Mouse (Mus musculus): ENCODE measurements at regions not wholly inside any gene's neighbourhood (a gene's known extent, or its start where the extent isn't known, plus 50 kb on each side); places are given as distances from the start of the nearest gene placed in this dataset.

DNA sequence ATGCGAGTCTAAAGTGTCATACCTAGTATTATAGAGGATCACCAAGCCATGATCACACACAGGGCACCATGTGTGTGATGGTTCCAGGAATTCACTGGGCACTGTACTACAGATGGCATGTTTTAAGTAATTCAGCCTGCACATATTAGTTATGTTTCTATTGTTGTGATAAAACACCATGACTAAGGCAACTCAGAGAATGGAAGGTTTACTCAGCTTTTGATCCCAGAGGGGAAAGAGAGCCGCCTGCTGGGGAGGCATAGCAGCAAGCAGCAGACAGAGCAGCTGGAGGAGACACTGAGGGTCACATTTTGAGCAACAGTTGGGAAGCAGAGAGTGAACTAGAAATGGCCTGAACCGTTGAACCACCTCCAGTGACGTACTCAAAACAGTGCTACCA lies 88.2 kb upstream of the Ctbp2 start:
- no peak for ATAC-seq (ENCODE audit: low FRiP score, low TSS enrichment)
- 61% methylated on average over 4 of the region's 4 CpGs for WGBS
- no peaks in the 10 kb centered on the region for H3K36me3 ChIP-seq (ENCODE audit: control insufficient read depth, insufficient read depth, low read length)
- H3K9ac ChIP-seq (replicated peaks; ENCODE audit: low read length) = no peak overlapping the region
- H3K27me3 ChIP-seq (ENCODE audit: control insufficient read depth, insufficient read depth, low read length) = no peaks in the 10 kb centered on the region
- no peaks in the 10 kb centered on the region for H3K4me1 ChIP-seq (ENCODE audit: control insufficient read depth, insufficient read depth, low read length)
- DNase-seq = no peak
- no peak overlapping the region for H3K4me2 ChIP-seq (ENCODE audit: low read length)
- no peaks in the 10 kb centered on the region for H3K9me3 ChIP-seq (ENCODE audit: control insufficient read depth, low read length)
- H3K4me3 ChIP-seq (replicated peaks; ENCODE audit: low read depth, low read length) = no peak overlapping the region
- H3K27ac ChIP-seq (replicated peaks; ENCODE audit: low read depth, low read length) = no peak overlapping the region

DNA sequence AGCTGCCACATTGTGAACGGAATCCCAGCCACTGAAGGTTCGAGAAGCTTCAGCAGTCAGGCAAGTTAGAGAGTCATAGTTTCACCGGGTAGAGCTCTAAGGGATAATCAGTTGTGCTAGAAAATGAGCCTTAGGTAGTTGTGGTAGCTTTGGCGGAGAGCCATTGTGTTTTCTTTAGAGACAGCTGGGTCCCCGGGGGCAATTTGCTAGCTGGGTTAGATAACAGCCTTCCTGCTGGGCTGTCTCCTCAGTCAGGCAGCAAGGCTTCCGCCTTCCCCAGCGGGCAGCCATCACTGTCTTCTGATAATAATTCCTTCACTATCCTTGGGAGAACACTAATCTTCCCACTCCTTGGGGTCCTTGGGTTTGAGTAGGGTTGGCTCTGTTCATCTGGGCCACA lies 81.5 kb upstream of the Ctbp2 start:
- peaks cover 6% of the 10 kb centered on the region; the same call in 1 of the 2 replicates for H3K4me1 ChIP-seq (ENCODE audit: control insufficient read depth, insufficient read depth, low read length)
- H3K27me3 ChIP-seq (ENCODE audit: control insufficient read depth, insufficient read depth, low read length) = no peaks in the 10 kb centered on the region
- no peak for ATAC-seq (ENCODE audit: low FRiP score, low TSS enrichment)
- no peak overlapping the region for H3K4me2 ChIP-seq (ENCODE audit: low read length)
- H3K9ac ChIP-seq (replicated peaks; ENCODE audit: low read length) = no peak overlapping the region
- whole genome bisulfite sequencing = 12% methylated on average over 7 of the region's 7 CpGs
- no peak overlapping the region for H3K27ac ChIP-seq (replicated peaks; ENCODE audit: low read depth, low read length)
- no peaks in the 10 kb centered on the region for H3K36me3 ChIP-seq (ENCODE audit: control insufficient read depth, insufficient read depth, low read length)
- no peak overlapping the region for H3K4me3 ChIP-seq (replicated peaks; ENCODE audit: low read depth, low read length)
- DNase-seq = peak; percentile 45
- H3K9me3 ChIP-seq (ENCODE audit: control insufficient read depth, low read length) = no peaks in the 10 kb centered on the region

DNA sequence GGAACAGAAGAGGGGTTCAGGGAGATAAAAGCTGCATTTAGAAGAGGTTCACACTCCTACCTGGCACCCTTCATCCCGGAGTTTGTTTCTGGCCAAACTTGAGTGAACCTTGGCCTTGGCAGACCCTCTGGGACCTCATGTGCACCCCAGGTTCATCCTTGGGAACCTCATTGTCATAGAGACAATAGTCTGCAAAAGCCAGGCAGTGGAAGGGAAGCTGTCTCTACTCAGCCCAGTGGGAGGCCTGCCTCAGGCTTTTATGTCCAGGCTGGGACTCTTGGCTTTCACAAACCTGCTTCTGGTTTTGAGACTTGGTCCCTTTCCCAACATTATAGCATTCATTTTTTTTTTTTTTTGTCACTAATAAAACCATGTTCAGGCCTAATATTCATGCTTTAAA lies 80.3 kb upstream of the Ctbp2 start:
- Histone ChIP-seq H3K27ac (replicated peaks; ENCODE audit: low read depth, low read length) (no peak overlapping the region), H3K36me3 (ENCODE audit: control insufficient read depth, insufficient read depth, low read length) (no peaks in the 10 kb centered on the region), H3K4me2 (ENCODE audit: low read length) (no peak overlapping the region), H3K27me3 (ENCODE audit: control insufficient read depth, insufficient read depth, low read length) (no peaks in the 10 kb centered on the region), H3K4me1 (ENCODE audit: control insufficient read depth, insufficient read depth, low read length) (peaks cover 6% of the 10 kb centered on the region; the same call in 1 of the 2 replicates), H3K9me3 (ENCODE audit: control insufficient read depth, low read length) (no peaks in the 10 kb centered on the region), H3K4me3 (replicated peaks; ENCODE audit: low read depth, low read length) (no peak overlapping the region), H3K9ac (replicated peaks; ENCODE audit: low read length) (no peak overlapping the region)
- WGBS = 39% methylated on average over 1 of the region's 1 CpGs
- ATAC-seq (ENCODE audit: low FRiP score, low TSS enrichment) (no peak), DNase-seq (no peak)

DNA sequence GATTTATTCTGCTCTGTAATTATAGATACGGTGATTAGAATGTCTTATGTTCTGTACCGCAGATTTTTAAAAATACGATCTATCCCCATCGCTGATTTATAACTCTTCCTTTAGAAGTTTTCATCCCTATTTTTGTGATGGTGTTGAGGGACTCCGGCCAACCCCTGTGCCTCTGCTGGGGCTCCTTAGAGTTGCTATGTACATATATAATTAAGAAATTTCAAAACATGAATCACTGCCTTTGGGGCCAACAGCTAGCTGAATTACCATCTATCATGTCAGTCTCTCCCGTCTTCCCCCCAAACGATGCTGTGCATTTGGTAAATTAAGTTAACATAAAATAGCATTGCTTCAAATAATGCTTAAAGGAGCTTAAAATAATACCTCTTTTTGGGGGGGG lies 79.8 kb upstream of the Ctbp2 start:
- WGBS = 81% methylated on average over 7 of the region's 7 CpGs
- no peak overlapping the region for H3K27ac ChIP-seq (replicated peaks; ENCODE audit: low read depth, low read length)
- no peaks in the 10 kb centered on the region for H3K9me3 ChIP-seq (ENCODE audit: control insufficient read depth, low read length)
- DNase-seq = no peak
- no peak for ATAC-seq (ENCODE audit: low FRiP score, low TSS enrichment)
- H3K4me2 ChIP-seq (ENCODE audit: low read length) = no peak overlapping the region
- no peaks in the 10 kb centered on the region for H3K27me3 ChIP-seq (ENCODE audit: control insufficient read depth, insufficient read depth, low read length)
- peaks cover 6% of the 10 kb centered on the region; the same call in 1 of the 2 replicates for H3K4me1 ChIP-seq (ENCODE audit: control insufficient read depth, insufficient read depth, low read length)
- no peaks in the 10 kb centered on the region for H3K36me3 ChIP-seq (ENCODE audit: control insufficient read depth, insufficient read depth, low read length)
- H3K9ac ChIP-seq (replicated peaks; ENCODE audit: low read length) = no peak overlapping the region
- H3K4me3 ChIP-seq (replicated peaks; ENCODE audit: low read depth, low read length) = no peak overlapping the region

DNA sequence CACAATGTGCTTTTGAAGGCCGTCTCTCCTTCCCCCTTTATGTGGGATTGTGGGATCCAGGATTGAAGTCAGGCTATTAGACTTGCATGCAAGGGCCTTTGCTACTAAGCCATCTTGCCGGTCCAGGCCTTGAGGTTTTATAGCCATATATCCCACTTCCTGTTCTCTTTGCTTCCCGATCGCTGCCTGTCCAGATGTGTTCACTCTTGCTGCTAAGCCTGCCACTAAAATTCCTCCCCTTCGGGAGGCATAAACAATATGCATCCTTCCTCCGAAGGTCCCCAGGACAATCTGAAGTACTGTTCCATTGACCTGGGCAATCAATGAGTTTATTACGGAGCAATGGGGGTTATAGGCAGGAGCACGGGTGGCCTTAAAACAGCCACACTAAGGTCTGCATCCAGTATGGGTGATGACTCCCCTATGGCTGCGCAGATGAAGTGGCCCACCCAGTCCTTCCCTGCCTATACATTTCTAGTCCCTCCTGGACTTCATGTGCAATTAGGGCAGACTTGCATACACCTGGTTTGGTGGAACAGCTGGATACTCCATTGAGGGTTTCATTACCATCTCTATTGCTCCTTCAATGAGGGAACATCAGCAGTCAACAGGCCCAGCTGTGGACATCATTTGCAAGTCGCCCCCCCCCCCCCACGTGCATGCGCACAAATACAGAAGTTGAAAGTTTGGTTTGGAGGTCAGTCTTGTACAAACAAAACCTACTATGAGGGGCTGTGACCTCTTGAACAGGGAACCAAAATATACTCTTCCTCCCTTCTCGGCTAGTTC lies 78.1 kb upstream of the Ctbp2 start:
- WGBS = 86% methylated on average over 13 of the region's 13 CpGs
- Histone ChIP-seq H3K9ac (replicated peaks; ENCODE audit: low read length) (no peak overlapping the region), H3K9me3 (ENCODE audit: control insufficient read depth, low read length) (no peaks in the 10 kb centered on the region), H3K4me2 (ENCODE audit: low read length) (no peak overlapping the region), H3K27me3 (ENCODE audit: control insufficient read depth, insufficient read depth, low read length) (no peaks in the 10 kb centered on the region), H3K36me3 (ENCODE audit: control insufficient read depth, insufficient read depth, low read length) (no peaks in the 10 kb centered on the region), H3K4me1 (ENCODE audit: control insufficient read depth, insufficient read depth, low read length) (peaks cover 6% of the 10 kb centered on the region; the same call in 1 of the 2 replicates), H3K27ac (replicated peaks; ENCODE audit: low read depth, low read length) (no peak overlapping the region), H3K4me3 (replicated peaks; ENCODE audit: low read depth, low read length) (no peak overlapping the region)
- no peak for ATAC-seq (ENCODE audit: low FRiP score, low TSS enrichment)
- no peak for DNase-seq

DNA sequence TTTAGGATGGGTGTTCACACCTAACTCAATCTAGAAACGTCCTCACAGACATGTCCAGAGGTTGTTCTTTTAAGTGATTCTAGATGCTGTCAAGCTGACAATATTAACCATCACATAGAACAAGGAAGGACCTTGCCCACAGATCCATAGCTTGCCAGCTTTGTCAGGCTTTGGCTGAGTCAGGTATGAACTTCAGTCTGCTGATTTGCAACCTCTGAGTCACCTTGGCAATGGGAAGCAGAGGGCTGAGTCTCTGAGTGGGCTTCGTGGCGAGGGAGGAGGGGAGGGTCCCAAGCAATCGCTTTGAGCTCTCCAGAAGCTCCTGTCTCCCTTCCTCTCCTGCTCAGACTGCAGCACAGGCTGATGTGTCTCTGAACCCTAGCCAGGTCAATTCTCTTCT lies 74.9 kb upstream of the Ctbp2 start:
- Histone ChIP-seq H3K36me3 (ENCODE audit: control insufficient read depth, insufficient read depth, low read length) (no peaks in the 10 kb centered on the region), H3K27me3 (ENCODE audit: control insufficient read depth, insufficient read depth, low read length) (no peaks in the 10 kb centered on the region), H3K9ac (replicated peaks; ENCODE audit: low read length) (no peak overlapping the region), H3K4me2 (ENCODE audit: low read length) (no peak overlapping the region), H3K4me3 (replicated peaks; ENCODE audit: low read depth, low read length) (no peak overlapping the region), H3K9me3 (ENCODE audit: control insufficient read depth, low read length) (no peaks in the 10 kb centered on the region), H3K27ac (replicated peaks; ENCODE audit: low read depth, low read length) (no peak overlapping the region), H3K4me1 (ENCODE audit: control insufficient read depth, insufficient read depth, low read length) (no peaks in the 10 kb centered on the region)
- no peak for ATAC-seq (ENCODE audit: low FRiP score, low TSS enrichment)
- no peak for DNase-seq
- WGBS = 74% methylated on average over 4 of the region's 4 CpGs

DNA sequence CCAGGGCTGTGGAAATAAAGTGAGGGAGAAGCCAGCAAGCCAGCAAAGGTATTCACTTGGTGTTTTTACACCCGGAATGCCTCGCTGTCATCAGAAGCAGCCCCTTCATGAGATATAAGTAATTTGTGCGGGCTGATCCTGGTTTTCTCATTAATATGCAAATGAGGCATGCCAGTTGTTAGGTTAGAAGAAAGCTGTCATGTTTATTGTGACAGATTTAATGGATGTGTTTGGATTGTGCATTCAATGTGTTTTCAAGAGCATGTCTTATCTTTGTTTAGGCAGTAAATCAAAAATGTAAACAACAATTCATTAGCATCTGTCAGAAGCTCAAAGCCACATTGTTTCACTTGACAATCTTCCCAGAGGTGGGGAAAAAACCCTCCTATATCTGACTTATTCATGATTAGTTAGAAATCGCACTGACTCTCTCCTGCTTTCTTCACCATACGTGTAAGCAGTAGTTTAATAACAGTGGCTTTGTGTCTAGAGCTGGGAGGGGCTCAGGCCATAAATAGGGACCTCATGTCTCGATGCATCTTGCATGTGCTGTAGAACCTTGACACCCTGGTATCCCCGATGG lies 65.8 kb upstream of the Ctbp2 start:
- H3K27me3 ChIP-seq (ENCODE audit: control insufficient read depth, insufficient read depth, low read length) = no peaks in the 10 kb centered on the region
- no peak overlapping the region for H3K4me3 ChIP-seq (replicated peaks; ENCODE audit: low read depth, low read length)
- no peaks in the 10 kb centered on the region for H3K9me3 ChIP-seq (ENCODE audit: control insufficient read depth, low read length)
- no peak overlapping the region for H3K9ac ChIP-seq (replicated peaks; ENCODE audit: low read length)
- 0 out of 2 replicates have a peak overlapping the region, but pooled peaks have one; percentile 46 for H3K27ac ChIP-seq (replicated peaks; ENCODE audit: low read depth, low read length)
- H3K36me3 ChIP-seq (ENCODE audit: control insufficient read depth, insufficient read depth, low read length) = no peaks in the 10 kb centered on the region
- H3K4me2 ChIP-seq (ENCODE audit: low read length) = no peak overlapping the region
- peaks cover 10% of the 10 kb centered on the region; the same call in 1 of the 2 replicates for H3K4me1 ChIP-seq (ENCODE audit: control insufficient read depth, insufficient read depth, low read length)
- peak; percentile 47 for DNase-seq
- no peak for ATAC-seq (ENCODE audit: low FRiP score, low TSS enrichment)
- WGBS = 54% methylated on average over 7 of the region's 7 CpGs

DNA sequence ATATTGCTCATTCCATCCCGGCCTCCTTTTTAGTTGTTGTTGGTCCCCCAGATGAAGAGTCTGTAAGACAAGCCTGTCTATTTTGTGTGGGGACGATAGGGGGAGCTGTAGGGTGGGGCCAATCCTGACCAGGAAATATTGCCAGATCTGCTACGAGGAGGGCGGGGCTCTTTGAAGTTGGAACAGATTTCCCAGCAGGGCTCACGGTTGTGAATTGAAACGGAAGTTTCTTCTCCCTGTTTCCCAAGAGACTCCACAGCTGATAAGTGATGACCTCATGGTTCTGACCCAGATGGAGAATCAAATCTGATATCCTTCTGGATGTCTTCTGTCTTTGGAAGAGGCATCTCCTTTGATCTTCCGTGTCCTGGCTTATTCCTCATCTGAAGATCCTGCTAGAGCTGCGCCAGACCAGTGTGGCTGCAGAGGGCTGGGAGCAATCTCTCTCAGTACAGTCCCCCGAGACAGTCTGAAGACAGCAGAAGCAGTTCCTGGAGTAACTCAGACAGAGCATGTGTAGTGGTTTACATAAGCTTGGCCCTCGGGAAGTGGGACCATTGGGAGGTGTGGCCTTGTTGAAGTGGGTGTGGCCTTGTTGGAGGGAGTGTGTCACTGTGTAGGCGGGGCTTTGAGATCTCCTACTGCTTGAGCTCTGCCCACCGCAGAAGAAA lies 61.9 kb upstream of the Ctbp2 start:
- Histone ChIP-seq H3K4me2 (ENCODE audit: low read length) (no peak overlapping the region), H3K4me3 (replicated peaks; ENCODE audit: low read depth, low read length) (no peak overlapping the region), H3K27me3 (ENCODE audit: control insufficient read depth, insufficient read depth, low read length) (no peaks in the 10 kb centered on the region), H3K9me3 (ENCODE audit: control insufficient read depth, low read length) (no peaks in the 10 kb centered on the region), H3K36me3 (ENCODE audit: control insufficient read depth, insufficient read depth, low read length) (no peaks in the 10 kb centered on the region), H3K27ac (replicated peaks; ENCODE audit: low read depth, low read length) (no peak overlapping the region), H3K4me1 (ENCODE audit: control insufficient read depth, insufficient read depth, low read length) (peaks cover 11% of the 10 kb centered on the region; the same call in 1 of the 2 replicates), H3K9ac (replicated peaks; ENCODE audit: low read length) (no peak overlapping the region)
- DNase-seq (peak; percentile 58), ATAC-seq (ENCODE audit: low FRiP score, low TSS enrichment) (no peak)
- 18% methylated on average over 12 of the region's 12 CpGs for WGBS

Data from midbrain, embryonic 14.5 days (tissue).